Mouse (Mus musculus): ENCODE measurements around the gene Nup98.

GRCm38 (mm10) chr7:102087336-102087735, 122.6 kb downstream of the Nup98 start:
- no peak for TF ChIP-seq CTCF (IDR thresholded peaks at IDR 0.05; ENCODE audit: insufficient read depth, low read length)
- no peak for TF ChIP-seq POLR2A (IDR thresholded peaks at IDR 0.05; ENCODE audit: borderline replicate concordance, extremely low read depth, low read depth, low read length)
